Mouse (Mus musculus) heart, embryonic 13.5 days (tissue): ENCODE measurements at regions not wholly inside any gene's neighbourhood (a gene's known extent, or its start where the extent isn't known, plus 50 kb on each side); places are given as distances from the start of the nearest gene placed in this dataset.

Experiments used
- ATAC-seq: fragments of 200-750 bp; cut with Nextera tagmentation; 2 replicates; pipeline ENCODE4 v1.8.0; 2017; ENCODE audit warnings: moderate TSS enrichment; ENCODE audit not compliant: insufficient number of reproducible peaks, low FRiP score, low TSS enrichment; ENCODE audit errors: extremely low read depth
- H3K27ac ChIP-seq: fragments of 300-500 bp; sonication (generic); replicated peaks from 2 replicates; pipeline ENCODE4 v1.5.1; 2015; ENCODE audit warnings: moderate library complexity, mild to moderate bottlenecking, inconsistent platforms
- H3K27me3 ChIP-seq: fragments of 300-500 bp; sonication (generic); replicated peaks from 2 replicates; pipeline ENCODE4 v1.6.1; 2015; ENCODE audit warnings: mild to moderate bottlenecking, inconsistent platforms
- H3K36me3 ChIP-seq: fragments of 300-500 bp; sonication (generic); 2 replicates; pipeline ENCODE4 v1.6.1; 2015; ENCODE audit warnings: mild to moderate bottlenecking, inconsistent platforms
- H3K4me1 ChIP-seq: fragments of 300-500 bp; sonication (generic); 2 replicates; pipeline ENCODE4 v1.6.1; 2015; ENCODE audit warnings: inconsistent platforms
- H3K4me2 ChIP-seq: fragments of 300-500 bp; sonication (generic); 2 replicates; pipeline ENCODE4 v1.6.1; 2015; ENCODE audit warnings: inconsistent platforms, mild to moderate bottlenecking, moderate library complexity
- H3K4me3 ChIP-seq: fragments of 300-500 bp; sonication (generic); 2 replicates; pipeline ENCODE4 v1.5.1; 2015; ENCODE audit warnings: moderate library complexity, mild to moderate bottlenecking, inconsistent platforms
- H3K9ac ChIP-seq: fragments of 300-500 bp; sonication (generic); 2 replicates; pipeline ENCODE4 v1.6.1; 2015; ENCODE audit warnings: inconsistent platforms, mild to moderate bottlenecking, moderate library complexity
- H3K9me3 ChIP-seq: fragments of 300-500 bp; sonication (generic); 2 replicates; pipeline ENCODE4 v1.6.1; 2016; ENCODE audit warnings: inconsistent platforms
- WGBS: fragments of 180-500 bp; shearing (Covaris S2); methylation state at CpG from one replicate; pipeline ENCODE4 v1.1.7; 2015; ENCODE audit warnings: mixed read lengths; 5-methylcytosine and 5-hydroxymethylcytosine counted together

DNA sequence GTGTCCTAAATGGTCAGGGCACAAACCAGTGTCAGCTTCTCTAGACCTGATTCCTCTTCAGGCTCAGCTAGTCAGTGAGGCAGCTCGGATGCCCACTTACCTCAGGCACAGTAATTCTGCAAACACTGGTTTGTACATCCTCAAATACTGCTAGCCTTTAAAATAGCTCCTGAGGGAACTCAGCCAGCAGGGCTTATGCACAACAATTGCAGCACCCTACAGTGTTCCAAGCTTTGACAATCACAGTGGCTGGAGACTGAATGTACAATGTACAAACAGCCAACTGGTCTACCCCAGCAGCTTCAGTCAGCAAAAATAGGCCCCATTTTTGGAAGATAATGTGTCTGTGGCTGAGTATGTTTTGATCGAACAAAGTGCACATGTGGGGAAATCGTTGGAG lies 129.6 kb downstream of the Rap2a start:
- H3K4me2 ChIP-seq = no peak overlapping the region
- no peak for ATAC-seq
- no peaks in the 10 kb centered on the region for H3K27me3 ChIP-seq
- no peaks in the 10 kb centered on the region for H3K4me1 ChIP-seq
- no peak overlapping the region for H3K9ac ChIP-seq
- no peak overlapping the region for H3K4me3 ChIP-seq
- WGBS = 80% methylated on average over 3 of the region's 3 CpGs
- no peaks in the 10 kb centered on the region for H3K36me3 ChIP-seq
- H3K27ac ChIP-seq = no peak overlapping the region
- no peaks in the 10 kb centered on the region for H3K9me3 ChIP-seq

DNA sequence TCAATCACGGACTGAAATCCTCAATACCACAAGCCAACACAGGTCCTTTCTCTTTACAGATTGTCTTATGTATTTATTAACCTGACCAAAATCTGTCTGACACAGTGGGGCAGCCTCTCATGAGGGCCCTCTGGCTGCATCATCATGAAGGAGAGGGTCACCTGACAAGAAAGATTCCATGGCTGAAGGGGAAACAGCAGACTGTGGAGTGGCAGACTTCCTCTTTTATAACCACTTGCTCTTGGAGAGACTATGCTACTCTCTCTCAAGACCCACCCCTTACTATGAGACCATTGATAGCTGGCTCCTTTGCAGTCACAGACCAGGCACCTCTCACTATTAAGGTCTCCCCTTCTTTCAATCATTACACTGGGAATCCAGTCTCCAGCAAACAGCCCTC lies 133.1 kb downstream of the Rap2a start:
- Histone ChIP-seq H3K9me3 (no peaks in the 10 kb centered on the region), H3K9ac (no peak overlapping the region), H3K4me1 (no peaks in the 10 kb centered on the region), H3K36me3 (no peaks in the 10 kb centered on the region), H3K4me2 (no peak overlapping the region), H3K27me3 (no peaks in the 10 kb centered on the region), H3K27ac (no peak overlapping the region), H3K4me3 (no peak overlapping the region)
- ATAC-seq = no peak
- WGBS = 79% methylated on average over 1 of the region's 1 CpGs

GRCm38 (mm10) chr14:120626223-120626935 lies 148.1 kb downstream of the Rap2a start:
- H3K27ac ChIP-seq = no peak overlapping the region
- no peak overlapping the region for H3K9ac ChIP-seq
- H3K36me3 ChIP-seq = no peaks in the 10 kb centered on the region
- no peaks in the 10 kb centered on the region for H3K4me1 ChIP-seq
- WGBS = 81% methylated on average over 9 of the region's 9 CpGs
- H3K27me3 ChIP-seq = no peaks in the 10 kb centered on the region
- H3K4me3 ChIP-seq = no peak overlapping the region
- H3K9me3 ChIP-seq = 0 out of 2 replicates have a peak, but pooled peaks cover 8% of the 10 kb centered on the region
- ATAC-seq = no peak
- H3K4me2 ChIP-seq = no peak overlapping the region

- H3K27ac ChIP-seq = no peak overlapping the region
- 69% methylated on average over 4 of the region's 4 CpGs for WGBS
- ATAC-seq = no peak
- no peaks in the 10 kb centered on the region for H3K27me3 ChIP-seq
- H3K9ac ChIP-seq = no peak overlapping the region
- no peaks in the 10 kb centered on the region for H3K4me1 ChIP-seq
- 0 out of 2 replicates have a peak, but pooled peaks cover 8% of the 10 kb centered on the region for H3K9me3 ChIP-seq
- no peak overlapping the region for H3K4me3 ChIP-seq
- no peaks in the 10 kb centered on the region for H3K36me3 ChIP-seq
- H3K4me2 ChIP-seq = no peak overlapping the region
Observed at GRCm38 (mm10) chr14:120626936-120627277, 148.7 kb downstream of the Rap2a start.

- 0 out of 2 replicates have a peak, but pooled peaks cover 8% of the 10 kb centered on the region for H3K9me3 ChIP-seq
- no peak overlapping the region for H3K9ac ChIP-seq
- ATAC-seq = no peak
- no peak overlapping the region for H3K4me3 ChIP-seq
- no peak overlapping the region for H3K27ac ChIP-seq
- H3K4me1 ChIP-seq = peaks cover 13% of the 10 kb centered on the region
- 88% methylated on average over 5 of the region's 5 CpGs for WGBS
- H3K36me3 ChIP-seq = no peaks in the 10 kb centered on the region
- no peak overlapping the region for H3K4me2 ChIP-seq
- no peaks in the 10 kb centered on the region for H3K27me3 ChIP-seq
Observed at GRCm38 (mm10) chr14:120632771-120633170, 154.5 kb downstream of the Rap2a start.

- Histone ChIP-seq H3K27me3 (no peaks in the 10 kb centered on the region), H3K36me3 (no peaks in the 10 kb centered on the region), H3K9ac (no peak overlapping the region), H3K4me1 (peaks cover 17% of the 10 kb centered on the region), H3K4me2 (peak overlapping the region; percentile 41; the same call in 1 of the 2 replicates), H3K9me3 (no peaks in the 10 kb centered on the region), H3K27ac (peak overlapping the region; percentile 77), H3K4me3 (no peak overlapping the region)
- no peak for ATAC-seq
- 75% methylated on average over 6 of the region's 6 CpGs for WGBS
Observed at GRCm38 (mm10) chr14:120636726-120637400, 158.6 kb downstream of the Rap2a start.

- peak; percentile 75 for ATAC-seq
- H3K4me2 ChIP-seq = peak overlapping the region; percentile 41
- H3K4me3 ChIP-seq = no peak overlapping the region
- no peak overlapping the region for H3K9ac ChIP-seq
- peak overlapping the region; percentile 77 for H3K27ac ChIP-seq
- H3K9me3 ChIP-seq = no peaks in the 10 kb centered on the region
- no peaks in the 10 kb centered on the region for H3K36me3 ChIP-seq
- peaks cover 17% of the 10 kb centered on the region for H3K4me1 ChIP-seq
- 19% methylated on average over 13 of the region's 13 CpGs for WGBS
- no peaks in the 10 kb centered on the region for H3K27me3 ChIP-seq
Observed at GRCm38 (mm10) chr14:120637486-120638125, 159.4 kb downstream of the Rap2a start.

DNA sequence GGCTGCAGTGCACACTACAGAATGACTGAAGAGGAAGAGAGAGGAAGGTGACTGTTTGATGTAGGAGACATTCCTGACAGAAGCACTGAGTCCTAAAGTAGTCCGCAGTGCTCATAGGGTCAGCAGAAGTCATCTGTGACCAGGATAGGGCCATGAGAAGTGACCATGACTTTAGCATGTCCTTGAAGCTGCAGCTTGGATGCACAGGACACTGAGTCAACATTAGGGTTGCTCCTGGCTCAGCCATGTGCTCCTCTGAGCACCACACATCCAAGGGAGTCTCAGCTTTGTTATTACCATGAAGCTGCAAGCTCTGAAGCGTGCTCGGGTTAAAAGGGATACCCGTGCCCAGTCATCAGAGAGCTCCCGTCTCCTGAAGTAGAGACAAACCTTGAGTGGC lies 164.3 kb downstream of the Rap2a start:
- Histone ChIP-seq H3K27me3 (no peaks in the 10 kb centered on the region), H3K9ac (no peak overlapping the region), H3K4me2 (no peak overlapping the region), H3K4me1 (peaks cover 6% of the 10 kb centered on the region), H3K9me3 (no peaks in the 10 kb centered on the region), H3K27ac (no peak overlapping the region), H3K4me3 (no peak overlapping the region), H3K36me3 (no peaks in the 10 kb centered on the region)
- WGBS = 87% methylated on average over 5 of the region's 5 CpGs
- ATAC-seq = no peak

DNA sequence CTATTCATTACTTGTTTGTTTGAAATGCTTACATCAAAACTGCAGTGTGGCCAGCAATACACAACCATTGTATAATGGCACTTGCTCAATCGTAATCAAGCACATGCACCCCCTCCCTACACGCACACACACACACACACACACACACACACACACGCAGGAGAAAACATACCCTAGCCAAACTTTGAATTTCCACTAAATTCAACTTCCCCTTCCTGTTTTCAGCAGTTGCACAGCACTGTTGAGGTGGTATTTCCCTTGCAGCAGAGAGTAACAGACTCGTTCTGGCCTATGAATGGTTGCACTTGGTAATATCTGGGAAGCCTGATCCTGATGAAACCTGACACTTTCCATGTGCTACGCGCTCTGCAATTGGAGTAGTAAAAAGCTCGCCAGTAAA lies 173.8 kb downstream of the Rap2a start:
- Histone ChIP-seq H3K27me3 (no peaks in the 10 kb centered on the region), H3K4me2 (no peak overlapping the region), H3K27ac (no peak overlapping the region), H3K36me3 (no peaks in the 10 kb centered on the region), H3K9ac (no peak overlapping the region), H3K9me3 (0 out of 2 replicates have a peak, but pooled peaks cover 4% of the 10 kb centered on the region), H3K4me3 (no peak overlapping the region), H3K4me1 (peaks cover 9% of the 10 kb centered on the region)
- 79% methylated on average over 7 of the region's 7 CpGs for WGBS
- no peak for ATAC-seq

GRCm38 (mm10) chr14:120660321-120660781 lies 182.1 kb downstream of the Rap2a start:
- 54% methylated on average over 6 of the region's 6 CpGs for WGBS
- H3K4me2 ChIP-seq = no peak overlapping the region
- no peak for ATAC-seq

GRCm38 (mm10) chr14:120661111-120661510 lies 182.9 kb downstream of the Rap2a start:
- WGBS = 55% methylated on average over 5 of the region's 5 CpGs
- ATAC-seq = no peak
- H3K27ac ChIP-seq = 0 out of 2 replicates have a peak overlapping the region, but pooled peaks have one; percentile 5
- H3K4me1 ChIP-seq = peaks cover 8% of the 10 kb centered on the region
- no peak overlapping the region for H3K9ac ChIP-seq
- H3K27me3 ChIP-seq = no peaks in the 10 kb centered on the region
- no peaks in the 10 kb centered on the region for H3K9me3 ChIP-seq
- H3K4me3 ChIP-seq = no peak overlapping the region
- no peaks in the 10 kb centered on the region for H3K36me3 ChIP-seq
- H3K4me2 ChIP-seq = no peak overlapping the region

More at GRCm38 (mm10) chr14:120660321-120660781, 182.1 kb downstream of the Rap2a start:
- no peak overlapping the region for H3K9ac ChIP-seq
- no peak overlapping the region for H3K27ac ChIP-seq
- H3K4me1 ChIP-seq = peaks cover 8% of the 10 kb centered on the region
- no peaks in the 10 kb centered on the region for H3K9me3 ChIP-seq
- H3K27me3 ChIP-seq = no peaks in the 10 kb centered on the region
- no peaks in the 10 kb centered on the region for H3K36me3 ChIP-seq
- no peak overlapping the region for H3K4me3 ChIP-seq
